Mouse (Mus musculus): ENCODE results near the gene Cops8. TPM values are rescaled to one million over a fixed set of nuclear protein-coding genes. Genes with fewer than 3 reads are reported as not detected.

The Cops8 gene
- polyA plus RNA-seq, 1 experiment, result 31.7 TPM

DNA sequence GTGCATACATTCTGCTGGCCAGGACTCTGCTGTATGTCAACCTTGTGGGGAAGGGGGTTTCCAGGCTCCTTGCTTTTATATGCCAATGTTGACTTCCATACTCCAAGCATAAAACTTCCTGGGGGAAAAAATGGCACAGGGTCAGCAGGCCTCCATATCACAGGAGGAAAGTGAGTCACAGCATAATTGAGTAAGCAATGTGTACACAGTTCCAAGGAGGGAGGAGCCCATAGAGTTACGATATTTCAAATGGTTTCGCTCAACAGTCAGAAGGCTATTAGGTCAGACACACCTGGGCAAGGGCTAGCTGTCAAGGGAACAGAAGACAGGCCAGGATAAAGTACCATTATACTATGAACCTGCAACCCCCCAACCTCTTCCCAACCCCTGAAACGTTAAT is 1.7 kb upstream of the Cops8 start:
- Histone ChIP-seq H3K4me1 (ENCODE audit: control insufficient read depth, insufficient read depth, insufficient read length) (peaks cover 6% of the 10 kb centered on the region), H3K27me3 (ENCODE audit: control insufficient read depth, insufficient read depth, low read length) (no peaks in the 10 kb centered on the region), H3K4me3 (ENCODE audit: extremely low read depth, insufficient read depth, insufficient read length) (no peak overlapping the region), H3K36me3 (ENCODE audit: control insufficient read depth, insufficient read depth, low read length) (no peaks in the 10 kb centered on the region; the same call in 1 of the 2 replicates), H3K27ac (ENCODE audit: insufficient read depth, low read length) (no peak overlapping the region)
- no peak for TF ChIP-seq CTCF (IDR thresholded peaks at IDR 0.05; ENCODE audit: extremely low read depth, insufficient read depth, insufficient read length, insufficient replicate concordance)
- TF ChIP-seq POLR2A (IDR thresholded peaks at IDR 0.05; ENCODE audit: low read depth, low read length), result no peak
- DNase-seq (ENCODE audit: low read depth in 1 of 2, low spot score in 2 of 2), result no peak
- 75% methylated on average over 3 of the region's 3 CpGs for WGBS

DNA sequence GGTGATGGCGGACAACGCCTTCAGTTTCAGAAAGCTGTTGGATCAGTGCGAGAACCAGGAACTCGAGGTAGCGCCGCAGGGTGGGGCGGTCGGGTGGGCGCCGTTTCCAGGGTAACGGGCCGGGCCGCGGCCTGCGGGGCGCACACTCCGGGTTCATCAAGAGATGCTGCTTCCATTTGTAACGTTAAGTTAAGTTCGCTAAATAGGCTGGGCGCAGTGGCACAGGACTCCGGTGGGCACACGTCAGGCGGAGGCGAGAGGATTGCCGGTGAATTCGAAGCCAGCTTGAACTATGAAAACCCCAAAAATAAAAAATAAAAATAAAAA is 743 bp downstream of the Cops8 start:
- Histone ChIP-seq H3K27me3 (ENCODE audit: control insufficient read depth, insufficient read depth, low read length) (no peaks in the 10 kb centered on the region), H3K4me1 (ENCODE audit: control insufficient read depth, insufficient read depth, insufficient read length) (peaks cover 6% of the 10 kb centered on the region), H3K36me3 (ENCODE audit: control insufficient read depth, insufficient read depth, low read length) (peaks cover 14% of the 10 kb centered on the region), H3K27ac (ENCODE audit: insufficient read depth, low read length) (0 out of 2 replicates have a peak overlapping the region, but pooled peaks have one; percentile 6), H3K4me3 (ENCODE audit: extremely low read depth, insufficient read depth, insufficient read length) (peak overlapping the region; percentile 70)
- DNase-seq (ENCODE audit: low read depth in 1 of 2, low spot score in 2 of 2), result no peak
- under 1% methylated on average over 26 of the region's 26 CpGs for WGBS
- TF ChIP-seq CTCF (IDR thresholded peaks at IDR 0.05; ENCODE audit: extremely low read depth, insufficient read depth, insufficient read length, insufficient replicate concordance) (no peak), POLR2A (IDR thresholded peaks at IDR 0.05; ENCODE audit: low read depth, low read length) (no peak)

DNA sequence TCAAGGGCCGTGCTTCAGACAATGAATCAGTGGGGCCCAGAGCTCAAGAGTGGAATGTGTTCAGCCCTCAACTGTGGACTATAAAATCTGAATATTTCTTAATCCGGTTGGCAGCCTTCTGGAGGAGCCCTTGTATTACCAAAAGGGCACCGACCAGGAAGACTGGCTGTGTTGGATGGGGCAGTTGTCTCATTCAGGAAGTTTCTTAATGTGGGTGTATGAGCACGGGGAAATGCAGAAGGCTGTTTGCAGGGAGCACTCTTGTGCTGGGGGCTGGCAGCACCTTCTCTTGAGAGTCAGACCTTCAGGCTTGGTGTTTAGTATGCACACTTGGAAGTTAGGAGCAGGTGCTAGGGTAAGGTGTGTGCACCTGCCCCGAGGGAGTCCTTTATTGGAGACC is 6.6 kb downstream of the Cops8 start:
- no peaks in the 10 kb centered on the region for H3K4me1 ChIP-seq (ENCODE audit: control insufficient read depth, insufficient read depth, insufficient read length)
- peaks cover 43% of the 10 kb centered on the region for H3K36me3 ChIP-seq (ENCODE audit: control insufficient read depth, insufficient read depth, low read length)
- TF ChIP-seq CTCF (IDR thresholded peaks at IDR 0.05; ENCODE audit: extremely low read depth, insufficient read depth, insufficient read length, insufficient replicate concordance) (no peak), POLR2A (IDR thresholded peaks at IDR 0.05; ENCODE audit: low read depth, low read length) (no peak)
- no peak overlapping the region for H3K4me3 ChIP-seq (ENCODE audit: extremely low read depth, insufficient read depth, insufficient read length)
- DNase-seq (ENCODE audit: low read depth in 1 of 2, low spot score in 2 of 2), result no peak
- 85% methylated on average over 5 of the region's 5 CpGs for WGBS
- H3K27me3 ChIP-seq (ENCODE audit: control insufficient read depth, insufficient read depth, low read length), result no peaks in the 10 kb centered on the region
- no peak overlapping the region for H3K27ac ChIP-seq (ENCODE audit: insufficient read depth, low read length)

DNA sequence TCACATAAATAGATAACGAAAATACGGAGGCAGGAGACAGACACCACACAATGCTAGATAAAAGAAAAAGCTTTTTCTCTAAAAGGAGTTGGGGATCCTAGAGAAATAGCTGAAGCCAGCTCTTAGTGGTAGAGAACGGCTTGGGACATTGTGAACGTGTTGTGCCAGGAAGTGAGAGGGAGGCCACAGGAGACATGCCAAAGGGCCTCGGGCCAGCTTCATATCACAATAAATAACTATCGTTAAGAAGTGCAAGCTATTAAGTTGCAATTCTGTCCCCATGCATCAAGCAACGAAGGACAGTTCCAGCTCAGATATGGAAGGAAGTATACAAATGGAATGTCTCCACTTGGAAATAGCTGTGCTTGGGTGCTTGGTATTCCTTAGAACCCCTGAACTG is 14.5 kb downstream of the Cops8 start:
- no peak for DNase-seq (ENCODE audit: low read depth in 1 of 2, low spot score in 2 of 2)
- H3K27me3 ChIP-seq (ENCODE audit: control insufficient read depth, insufficient read depth, low read length), result no peaks in the 10 kb centered on the region
- no peaks in the 10 kb centered on the region for H3K4me1 ChIP-seq (ENCODE audit: control insufficient read depth, insufficient read depth, insufficient read length)
- 82% methylated on average over 7 of the region's 7 CpGs for WGBS
- peaks cover 3% of the 10 kb centered on the region for H3K36me3 ChIP-seq (ENCODE audit: control insufficient read depth, insufficient read depth, low read length)
- TF ChIP-seq CTCF (IDR thresholded peaks at IDR 0.05; ENCODE audit: extremely low read depth, insufficient read depth, insufficient read length, insufficient replicate concordance), result no peak
- TF ChIP-seq POLR2A (IDR thresholded peaks at IDR 0.05; ENCODE audit: low read depth, low read length), result no peak
- no peak overlapping the region for H3K4me3 ChIP-seq (ENCODE audit: extremely low read depth, insufficient read depth, insufficient read length)
- H3K27ac ChIP-seq (ENCODE audit: insufficient read depth, low read length), result no peak overlapping the region

DNA sequence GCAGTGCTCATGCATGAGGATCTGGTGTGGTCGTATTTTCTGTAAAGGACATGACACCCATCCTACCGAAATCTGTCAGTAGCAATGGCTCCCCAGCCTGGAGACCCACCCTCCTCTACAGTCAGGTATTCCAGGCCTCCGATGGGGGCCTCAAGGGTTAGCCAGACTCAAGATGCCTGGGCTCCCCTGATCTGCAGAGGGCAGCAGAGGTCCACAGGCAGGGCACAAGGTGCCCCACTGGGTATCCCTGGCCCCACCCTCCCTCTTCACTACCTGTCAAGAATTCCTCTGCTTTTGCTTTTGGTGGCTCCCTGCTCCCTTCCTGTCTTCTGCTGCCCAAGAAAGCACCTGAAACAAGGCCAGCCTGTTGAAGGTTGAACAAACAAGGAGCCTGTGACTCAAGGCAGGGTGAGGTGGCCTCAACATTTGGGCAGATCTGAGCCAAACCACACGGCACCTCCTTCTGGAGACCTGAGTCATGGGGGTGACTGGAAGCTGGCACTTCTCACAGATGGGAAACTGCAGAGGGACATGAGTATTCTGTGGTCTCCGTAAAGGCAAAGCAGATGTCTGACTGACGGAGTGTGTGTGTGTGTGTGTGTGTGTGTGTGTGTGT is 30.7 kb downstream of the Cops8 start:
- no peaks in the 10 kb centered on the region for H3K27me3 ChIP-seq (ENCODE audit: control insufficient read depth, insufficient read depth, low read length)
- WGBS, result 61% methylated on average over 6 of the region's 6 CpGs
- TF ChIP-seq POLR2A (IDR thresholded peaks at IDR 0.05; ENCODE audit: low read depth, low read length) (no peak), CTCF (IDR thresholded peaks at IDR 0.05; ENCODE audit: extremely low read depth, insufficient read depth, insufficient read length, insufficient replicate concordance) (no peak)
- no peak overlapping the region for H3K27ac ChIP-seq (ENCODE audit: insufficient read depth, low read length)
- no peaks in the 10 kb centered on the region for H3K4me1 ChIP-seq (ENCODE audit: control insufficient read depth, insufficient read depth, insufficient read length)
- H3K4me3 ChIP-seq (ENCODE audit: extremely low read depth, insufficient read depth, insufficient read length), result no peak overlapping the region
- DNase-seq (ENCODE audit: low read depth in 1 of 2, low spot score in 2 of 2), result no peak
- no peaks in the 10 kb centered on the region for H3K36me3 ChIP-seq (ENCODE audit: control insufficient read depth, insufficient read depth, low read length)

DNA sequence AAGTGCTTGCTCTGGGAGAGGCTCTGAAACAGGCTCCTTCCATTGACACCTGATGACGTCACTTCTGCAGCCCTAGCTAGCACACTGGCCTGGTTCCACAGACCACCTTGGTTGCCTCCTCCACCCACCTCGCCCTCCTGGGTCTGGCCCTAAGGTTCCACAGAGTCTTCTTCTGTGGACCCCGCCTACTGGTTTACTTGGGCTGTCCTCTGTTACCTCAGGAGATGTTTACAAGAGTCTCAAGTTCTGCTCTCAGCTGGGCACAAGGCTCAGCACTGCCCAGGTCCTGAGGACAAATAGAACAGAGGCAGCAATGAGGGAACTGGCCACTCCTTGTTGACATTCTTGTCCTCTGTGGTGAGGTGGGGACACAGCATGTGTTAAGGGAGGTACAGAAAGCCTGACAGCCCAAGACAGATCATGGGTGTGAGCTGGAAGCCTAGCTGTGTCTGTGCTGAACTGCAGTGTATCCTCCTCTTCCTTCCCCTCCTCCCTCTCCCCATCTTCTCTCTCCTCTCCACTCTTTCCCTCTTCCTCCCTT is 31.5 kb downstream of the Cops8 start:
- TF ChIP-seq CTCF (IDR thresholded peaks at IDR 0.05; ENCODE audit: extremely low read depth, insufficient read depth, insufficient read length, insufficient replicate concordance) (no peak), POLR2A (IDR thresholded peaks at IDR 0.05; ENCODE audit: low read depth, low read length) (no peak)
- Histone ChIP-seq H3K4me1 (ENCODE audit: control insufficient read depth, insufficient read depth, insufficient read length) (no peaks in the 10 kb centered on the region), H3K4me3 (ENCODE audit: extremely low read depth, insufficient read depth, insufficient read length) (no peak overlapping the region), H3K27ac (ENCODE audit: insufficient read depth, low read length) (no peak overlapping the region), H3K27me3 (ENCODE audit: control insufficient read depth, insufficient read depth, low read length) (no peaks in the 10 kb centered on the region), H3K36me3 (ENCODE audit: control insufficient read depth, insufficient read depth, low read length) (no peaks in the 10 kb centered on the region)
- no peak for DNase-seq (ENCODE audit: low read depth in 1 of 2, low spot score in 2 of 2)
- 66% methylated on average over 3 of the region's 3 CpGs for WGBS

DNA sequence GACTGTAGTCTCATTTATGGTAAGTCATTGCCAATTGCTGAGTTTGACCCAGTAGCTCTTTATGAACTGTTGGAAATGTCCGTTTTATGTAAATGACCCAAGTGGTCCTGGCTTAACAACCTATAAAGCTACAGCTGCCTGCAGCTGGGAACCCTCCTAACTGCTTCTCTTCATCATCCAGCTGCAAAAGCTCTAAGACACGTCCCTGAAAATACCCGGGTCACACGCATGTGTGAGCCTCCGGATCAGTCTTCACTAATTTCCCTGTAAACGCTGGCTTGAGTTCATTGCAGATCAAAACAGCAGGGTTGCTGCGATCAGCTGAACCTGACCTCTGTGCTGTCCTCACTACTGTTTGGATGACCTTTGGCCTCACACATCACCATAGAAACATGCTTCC is 35.6 kb downstream of the Cops8 start:
- H3K4me3 ChIP-seq (ENCODE audit: extremely low read depth, insufficient read depth, insufficient read length), result no peak overlapping the region
- no peaks in the 10 kb centered on the region for H3K27me3 ChIP-seq (ENCODE audit: control insufficient read depth, insufficient read depth, low read length)
- no peaks in the 10 kb centered on the region for H3K36me3 ChIP-seq (ENCODE audit: control insufficient read depth, insufficient read depth, low read length)
- 86% methylated on average over 7 of the region's 7 CpGs for WGBS
- no peaks in the 10 kb centered on the region for H3K4me1 ChIP-seq (ENCODE audit: control insufficient read depth, insufficient read depth, insufficient read length)
- no peak for DNase-seq (ENCODE audit: low read depth in 1 of 2, low spot score in 2 of 2)
- no peak overlapping the region for H3K27ac ChIP-seq (ENCODE audit: insufficient read depth, low read length)
- TF ChIP-seq CTCF (IDR thresholded peaks at IDR 0.05; ENCODE audit: extremely low read depth, insufficient read depth, insufficient read length, insufficient replicate concordance) (no peak), POLR2A (IDR thresholded peaks at IDR 0.05; ENCODE audit: low read depth, low read length) (no peak)
